Mouse (Mus musculus) CH12.LX (cell line): ENCODE results near the gene Tex37. TPM values are rescaled to one million over a fixed set of nuclear protein-coding genes. Genes with fewer than 3 reads are reported as not detected.

Experiments used
- DNase-seq: peaks from one replicate; pipeline ENCODE4 v3.0.0-alpha.2; 2013; ENCODE audit errors: extremely low read depth
- H3K27ac ChIP-seq: 2 replicates; pipeline ENCODE4 v1.5.1; 2012; ENCODE audit warnings: low read depth, mild to moderate bottlenecking, control low read depth, moderate library complexity; ENCODE audit not compliant: insufficient read depth
- H3K27me3 ChIP-seq: replicated peaks from 2 replicates; pipeline ENCODE3; 2012; ENCODE audit warnings: inconsistent platforms
- H3K36me3 ChIP-seq, 2 experiments: replicated peaks in 1 of 2; 2 replicates each; pipeline versions ENCODE3 to v1.6.1; 2012; ENCODE audit warnings: inconsistent platforms in 1 of 2, low read length in 1 of 2, mild to moderate bottlenecking in 1 of 2, mixed read lengths in 1 of 2, moderate library complexity in 1 of 2; ENCODE audit not compliant: control insufficient read depth in 1 of 2, insufficient read depth in 1 of 2
- H3K4me1 ChIP-seq, 2 experiments: 2 replicates each; pipeline ENCODE4 v1.6.1; 2012; ENCODE audit warnings: inconsistent platforms in 1 of 2, moderate library complexity in 1 of 2; ENCODE audit not compliant: insufficient read depth in 2 of 2, control insufficient read depth in 1 of 2
- H3K4me2 ChIP-seq: 2 replicates; pipeline ENCODE4 v1.6.1; 2012; ENCODE audit warnings: low read depth, mild to moderate bottlenecking, control low read depth; ENCODE audit not compliant: poor library complexity, insufficient read depth, severe bottlenecking
- H3K4me3 ChIP-seq, 3 experiments: fragments of 150-350 bp in 1 of 3; sonication (generic) in 1 of 3; replicated peaks in 1 of 3; 2 replicates each; pipeline versions ENCODE3 to v1.5.1; 2011 to 2012; ENCODE audit warnings: low read depth in 2 of 3, low read length in 2 of 3, mild to moderate bottlenecking in 2 of 3, moderate library complexity in 2 of 3, control low read depth in 1 of 3, improper control_type of control experiment in 1 of 3, inconsistent platforms in 1 of 3, mixed read lengths in 1 of 3; ENCODE audit not compliant: poor library complexity in 1 of 3
- H3K79me2 ChIP-seq: replicated peaks from 2 replicates; pipeline ENCODE4 v1.6.1; 2012; ENCODE audit warnings: mild to moderate bottlenecking, moderate library complexity; ENCODE audit not compliant: control insufficient read depth, poor library complexity, insufficient read depth, severe bottlenecking; ENCODE audit errors: extremely low read depth
- H3K9ac ChIP-seq: 2 replicates; pipeline ENCODE4 v1.6.1; 2012; ENCODE audit warnings: low read depth, mild to moderate bottlenecking, control low read depth, moderate library complexity; ENCODE audit not compliant: insufficient read depth
- H3K9me3 ChIP-seq: replicated peaks from 2 replicates; pipeline ENCODE3; 2012; ENCODE audit warnings: low read length, inconsistent platforms, mixed read lengths
- CHD2 ChIP-seq: IDR thresholded peaks from 2 replicates; pipeline ENCODE4 v1.6.1; 2011; ENCODE audit warnings: low read length, improper control_type of control experiment
- CTCF ChIP-seq, 2 experiments: IDR thresholded peaks in 1 of 2; conservative IDR thresholded peaks in 1 of 2; 2 replicates each; pipeline ENCODE4 v1.5.1; 2011 to 2012; ENCODE audit warnings: low read depth in 2 of 2, low read length in 2 of 2, improper control_type of control experiment in 1 of 2, inconsistent platforms in 1 of 2, mild to moderate bottlenecking in 1 of 2, moderate library complexity in 1 of 2
- EP300 ChIP-seq: IDR thresholded peaks from 2 replicates; pipeline ENCODE4 v1.6.1; 2011; ENCODE audit warnings: low read length, improper control_type of control experiment
- HCFC1 ChIP-seq: IDR thresholded peaks from 2 replicates; pipeline ENCODE4 v1.6.1; 2012; ENCODE audit warnings: low read depth, mild to moderate bottlenecking, inconsistent platforms, low read length, improper control_type of control experiment
- JUN ChIP-seq: IDR thresholded peaks from 2 replicates; pipeline ENCODE4 v1.6.1; 2011; ENCODE audit warnings: low read depth, mild to moderate bottlenecking, low read length, improper control_type of control experiment, moderate library complexity; ENCODE audit not compliant: insufficient read depth
- MAFK ChIP-seq: IDR thresholded peaks from 2 replicates; pipeline ENCODE4 v1.6.1; 2011; ENCODE audit warnings: low read length, improper control_type of control experiment; ENCODE audit not compliant: insufficient replicate concordance
- MAX ChIP-seq: IDR thresholded peaks from 2 replicates; pipeline ENCODE4 v1.6.1; 2011; ENCODE audit warnings: low read length, improper control_type of control experiment
- MXI1 ChIP-seq: IDR thresholded peaks from 2 replicates; pipeline ENCODE4 v1.6.1; 2011; ENCODE audit warnings: mild to moderate bottlenecking, low read depth, low read length, improper control_type of control experiment
- MYC ChIP-seq: IDR thresholded peaks from 2 replicates; pipeline ENCODE4 v1.6.1; 2011; ENCODE audit warnings: low read depth, mild to moderate bottlenecking, improper control_type of control experiment, low read length
- NELFE ChIP-seq: IDR thresholded peaks from 2 replicates; pipeline ENCODE4 v1.6.1; 2011; ENCODE audit warnings: low read depth, low read length, improper control_type of control experiment
- POLR2AphosphoS2 ChIP-seq: IDR thresholded peaks from 2 replicates; pipeline ENCODE4 v1.6.1; 2011; ENCODE audit warnings: low read depth, low read length, improper control_type of control experiment
- SIN3A ChIP-seq: IDR thresholded peaks from 2 replicates; pipeline ENCODE4 v1.6.1; 2012; ENCODE audit warnings: low read length, improper control_type of control experiment, inconsistent platforms
- TCF12 ChIP-seq: IDR thresholded peaks from 2 replicates; pipeline ENCODE4 v1.6.1; 2014; ENCODE audit warnings: low read depth, mild to moderate bottlenecking, inconsistent platforms, low read length, improper control_type of control experiment
- UBTF ChIP-seq: IDR thresholded peaks from 2 replicates; pipeline ENCODE4 v1.6.1; 2012; ENCODE audit warnings: low read depth, mild to moderate bottlenecking, inconsistent platforms, low read length, improper control_type of control experiment, moderate library complexity
- USF2 ChIP-seq: conservative IDR thresholded peaks from 2 replicates; pipeline ENCODE4 v1.6.1; 2011; ENCODE audit warnings: low read depth, low read length, improper control_type of control experiment
- ZC3H11A ChIP-seq: IDR thresholded peaks from 2 replicates; pipeline ENCODE4 v1.6.1; 2012; ENCODE audit warnings: low read depth, mild to moderate bottlenecking, inconsistent platforms, low read length, improper control_type of control experiment
- ZKSCAN1 ChIP-seq: IDR thresholded peaks from 2 replicates; pipeline ENCODE4 v1.6.1; 2012; ENCODE audit warnings: low read depth, inconsistent platforms, low read length, improper control_type of control experiment, borderline replicate concordance
- ZNF384 ChIP-seq: IDR thresholded peaks from 2 replicates; pipeline ENCODE4 v1.6.1; 2012; ENCODE audit warnings: low read depth, low read length, improper control_type of control experiment, inconsistent platforms
- dilution Hi-C: fragments of 300-500 bp; cut with MboI; formaldehyde crosslinking; loops from 2 replicates; pipeline ENCODE4 v1.14.3; 2020; ENCODE audit warnings: low sequenced_read_pairs; ENCODE audit not compliant: extremely low pct_unique_long_range_greater_than_20kb, extremely low pct_ligation_motif_present
- in situ Hi-C: fragments of 300-500 bp; cut with MboI; formaldehyde crosslinking; loops from 3 replicates; pipeline ENCODE4 v1.14.3; 2019; ENCODE audit warnings: low sequenced_read_pairs, low pct_ligation_motif_present, low pct_unique_long_range_greater_than_20kb, mixed read lengths
- polyA plus RNA-seq: library from polyadenylated mRNA; unstranded; fragments of >175 nt; gene quantifications from 2 replicates; pipeline ENCODE4 v1.2.1, GENCODE M21; 2012; ENCODE audit warnings: low read depth; ENCODE audit not compliant: insufficient read length
- total RNA-seq, 2 experiments: library from RNA; depleted of rRNA; stranded (reverse); fragments of 300-350 nt in 1 of 2; fragments of >200 nt in 1 of 2; gene quantifications; 2 replicates each; pipeline ENCODE4 v1.2.3; 2012 to 2014

Gene Tex37
- total and polyA plus RNA-seq, 3 experiments: not detected

DNA sequence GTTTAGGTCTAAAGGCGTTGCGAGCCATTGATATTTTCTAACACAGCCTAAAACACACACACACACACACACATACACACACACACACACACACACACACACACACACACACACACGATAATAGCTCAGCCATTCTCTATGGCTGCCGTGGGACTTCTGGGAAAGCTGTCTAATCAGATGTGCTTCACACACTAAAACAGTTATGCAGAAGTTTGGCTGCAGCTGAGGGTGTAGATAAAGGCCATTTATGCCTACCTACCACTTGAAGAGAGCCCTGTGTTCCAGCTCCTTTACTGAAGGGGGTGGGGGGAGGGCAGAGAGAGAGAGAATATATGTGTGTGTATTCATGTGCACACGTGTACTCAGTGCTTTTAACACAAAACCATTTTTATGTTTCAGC, 15.0 kb downstream of the Tex37 start:
- Histone ChIP-seq H3K4me3 (no peak overlapping the region), H3K9me3 (no peaks in the 10 kb centered on the region), H3K4me2 (no peak overlapping the region)
- no peak for TF ChIP-seq SIN3A
- no peak for TF ChIP-seq HCFC1
- no peak for TF ChIP-seq ZKSCAN1
- no peak for TF ChIP-seq NELFE
- no peak for TF ChIP-seq MYC
- no peak for TF ChIP-seq TCF12
- TF ChIP-seq MXI1: no peak
- no peak for TF ChIP-seq JUN
- TF ChIP-seq USF2: no peak
- TF ChIP-seq ZNF384: no peak
- TF ChIP-seq EP300: no peak
- TF ChIP-seq, all 38 proteins: peak for 0
- no peak for DNase-seq
- Histone ChIP-seq H3K79me2 (no peaks in the 10 kb centered on the region), H3K9ac (no peak overlapping the region), H3K27ac (no peak overlapping the region), H3K36me3 (peaks cover 52 to 66% of the 10 kb centered on the region in 2 experiments), H3K4me1 (no peaks in the 10 kb centered on the region), H3K27me3 (no peaks in the 10 kb centered on the region)
- dilution Hi-C loops: no loop called here
- in situ Hi-C loops: no loop called here

DNA sequence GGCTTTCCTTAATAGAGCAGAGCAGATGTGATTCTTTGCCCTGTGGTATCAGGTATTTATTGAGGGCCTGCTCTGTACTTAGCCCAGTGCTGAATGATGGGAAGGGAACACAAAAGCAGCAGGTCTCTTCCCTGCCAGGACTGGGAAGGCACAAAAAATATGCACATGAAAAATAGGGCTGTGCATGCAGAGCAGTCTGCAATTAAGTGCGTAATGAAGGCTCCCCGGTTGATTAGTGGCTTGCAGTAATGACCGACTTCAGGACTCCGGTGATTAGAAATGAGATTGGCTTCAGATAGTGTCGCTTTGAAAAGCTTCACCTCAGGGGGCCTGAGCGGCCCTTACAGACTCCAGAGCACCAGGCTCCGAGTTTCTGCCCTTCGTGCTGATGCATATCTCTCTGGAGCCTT, 19.1 kb downstream of the Tex37 start:
- no peaks in the 10 kb centered on the region for H3K27me3 ChIP-seq
- H3K36me3 ChIP-seq: peaks cover 65 to 78% of the 10 kb centered on the region in 2 experiments
- no peak overlapping the region for H3K9ac ChIP-seq
- no peaks in the 10 kb centered on the region for H3K4me1 ChIP-seq
- H3K4me3 ChIP-seq: no peak overlapping the region
- dilution Hi-C loops: no loop called here
- peaks cover 3% of the 10 kb centered on the region; the same call in 1 of the 2 replicates for H3K79me2 ChIP-seq
- no peak overlapping the region for H3K27ac ChIP-seq
- no peak overlapping the region for H3K4me2 ChIP-seq
- TF ChIP-seq MAX: no peak
- TF ChIP-seq CTCF (conservative IDR thresholded peaks at IDR 0.05 in 1 of 2, IDR thresholded peaks at IDR 0.05 in 1 of 2; ENCODE audit: low read depth in 2 of 2, low read length in 2 of 2): no peak
- TF ChIP-seq MXI1: no peak
- no peak for TF ChIP-seq CHD2
- TF ChIP-seq UBTF: no peak
- TF ChIP-seq POLR2AphosphoS2: no peak
- TF ChIP-seq, all 38 proteins: peak for 0
- no peak for DNase-seq
- in situ Hi-C loops: no loop called here
- no peaks in the 10 kb centered on the region for H3K9me3 ChIP-seq

DNA sequence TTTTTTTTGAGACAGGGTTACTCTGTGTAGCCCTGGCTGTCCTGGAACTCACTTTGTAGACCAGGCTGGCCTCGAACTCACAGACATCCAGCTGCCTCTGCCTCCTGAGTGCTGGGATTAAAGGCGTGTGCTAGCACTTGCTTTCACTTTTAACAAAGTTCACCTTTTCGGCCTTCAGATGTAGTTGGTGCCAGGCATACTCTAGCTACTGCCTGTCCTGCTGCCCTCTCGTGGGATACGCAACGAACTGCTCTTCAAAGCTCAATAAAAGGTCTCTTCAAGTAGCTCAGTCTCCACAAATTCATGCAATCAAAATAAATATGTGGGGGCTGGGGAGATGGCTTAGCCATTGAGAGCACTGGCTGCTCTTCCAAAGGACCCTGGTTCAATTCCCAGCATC, 20.6 kb downstream of the Tex37 start:
- Histone ChIP-seq H3K79me2 (peaks cover 11% of the 10 kb centered on the region; the same call in 1 of the 2 replicates), H3K9ac (no peak overlapping the region), H3K4me2 (no peak overlapping the region), H3K9me3 (no peaks in the 10 kb centered on the region), H3K4me1 (no peaks in the 10 kb centered on the region), H3K4me3 (no peak overlapping the region), H3K27me3 (no peaks in the 10 kb centered on the region), H3K36me3 (peaks cover 64 to 82% of the 10 kb centered on the region in 2 experiments), H3K27ac (no peak overlapping the region)
- in situ Hi-C loops (no loop called here), dilution Hi-C loops (no loop called here)
- no peak for TF ChIP-seq CTCF (conservative IDR thresholded peaks at IDR 0.05 in 1 of 2, IDR thresholded peaks at IDR 0.05 in 1 of 2; ENCODE audit: low read depth in 2 of 2, low read length in 2 of 2)
- no peak for TF ChIP-seq HCFC1
- no peak for TF ChIP-seq TCF12
- no peak for TF ChIP-seq MAFK
- TF ChIP-seq MYC: no peak
- TF ChIP-seq ZKSCAN1: no peak
- no peak for TF ChIP-seq ZC3H11A
- TF ChIP-seq MXI1: no peak
- no peak for DNase-seq
